Mouse (Mus musculus) thymus, postnatal 10 days (tissue): Measurements from ENCODE around the gene Dtnb.

ENCODE experiments used
- DNase-seq, 2 experiments: peaks; one replicate each; pipeline ENCODE4 v3.0.0; 2021; ENCODE audit warnings: low spot score in 2 of 2

The Dtnb gene

GRCm38 (mm10) chr12:3732623-3733265 is 160.6 kb downstream of the Dtnb start:
- DNase-seq: no peak

DNA sequence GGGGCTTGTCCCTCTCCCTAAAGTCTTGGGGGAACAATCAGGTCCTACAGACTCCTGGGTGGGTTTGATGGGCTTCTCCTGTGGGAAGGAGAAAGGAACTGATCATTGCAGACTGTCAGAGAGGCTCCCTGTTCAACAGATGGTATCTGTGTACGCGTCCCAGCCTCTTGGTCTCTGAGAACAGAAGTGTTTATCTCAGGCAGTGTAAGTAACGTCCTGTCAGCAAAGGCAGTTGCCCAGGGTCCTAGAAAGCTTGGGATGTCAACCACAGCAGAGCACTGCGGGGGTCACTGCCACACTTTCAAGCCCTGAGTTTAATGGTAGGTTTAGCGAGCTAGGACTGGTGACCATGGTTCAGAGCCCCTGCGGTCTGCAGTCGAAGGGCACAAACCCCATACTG is 161.1 kb downstream of the Dtnb start:
- DNase-seq: no peak

DNA sequence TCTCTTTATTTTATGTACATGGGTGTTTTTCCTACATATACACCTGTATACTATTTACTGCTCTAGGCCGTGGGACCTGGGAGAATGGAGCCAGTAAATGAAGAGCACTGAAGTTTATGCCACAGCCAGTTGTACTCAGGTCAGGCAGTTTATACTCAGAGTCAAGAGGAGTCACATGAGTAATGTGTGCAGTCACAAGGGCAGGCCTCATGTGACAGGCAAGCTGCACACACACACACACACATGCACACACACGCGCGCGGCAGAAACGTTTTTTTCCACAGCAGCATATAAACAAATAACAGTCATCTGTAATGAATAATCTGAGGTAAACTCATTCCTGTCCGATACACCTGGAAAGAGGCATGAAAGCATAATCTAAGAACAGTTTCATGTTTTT is 164.8 kb downstream of the Dtnb start:
- DNase-seq: no peak

DNA sequence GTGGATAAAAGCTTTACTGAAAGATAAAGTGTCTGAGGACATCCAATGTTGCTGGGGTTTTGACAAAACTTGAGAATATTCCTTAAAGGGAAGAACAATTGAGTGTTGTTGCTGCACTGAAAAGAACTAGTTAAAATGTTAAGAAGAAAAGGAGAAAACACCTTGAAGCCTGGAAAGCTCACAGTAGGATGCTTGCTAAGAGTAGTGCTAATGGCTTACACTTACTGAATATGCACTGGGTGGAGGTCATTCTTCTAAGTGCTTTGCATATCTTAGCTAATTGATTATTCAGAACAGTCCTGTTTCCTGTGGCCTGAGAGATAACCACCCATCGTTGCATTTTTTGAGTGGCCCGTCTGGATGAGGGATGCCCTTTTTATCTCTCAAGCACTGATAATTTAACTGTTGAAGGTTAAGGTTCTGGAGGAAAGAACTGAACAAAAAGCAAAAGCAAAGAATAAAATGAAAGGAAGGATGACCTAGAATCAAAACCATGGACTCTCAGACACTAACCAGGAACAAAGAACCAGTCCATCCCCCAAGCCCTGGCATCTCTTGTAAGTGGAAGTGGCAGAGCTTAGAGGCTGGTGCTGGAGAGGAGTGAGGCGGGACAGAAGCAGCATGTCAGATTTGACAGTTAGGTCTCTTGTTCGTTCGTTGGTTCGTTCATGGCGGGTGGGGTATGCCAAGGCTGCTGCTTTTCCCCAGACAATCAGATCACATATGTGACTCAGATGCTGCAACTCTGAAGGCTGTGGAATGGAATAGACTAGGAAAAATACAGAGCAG is 166.8 kb downstream of the Dtnb start:
- no peak for DNase-seq

- DNase-seq: peak in 1 of 2 experiments; percentile 30
Observed at GRCm38 (mm10) chr12:3739749-3740704, 167.8 kb downstream of the Dtnb start.

- DNase-seq: no peak
Observed at GRCm38 (mm10) chr12:3740705-3741081, 168.5 kb downstream of the Dtnb start.

DNA sequence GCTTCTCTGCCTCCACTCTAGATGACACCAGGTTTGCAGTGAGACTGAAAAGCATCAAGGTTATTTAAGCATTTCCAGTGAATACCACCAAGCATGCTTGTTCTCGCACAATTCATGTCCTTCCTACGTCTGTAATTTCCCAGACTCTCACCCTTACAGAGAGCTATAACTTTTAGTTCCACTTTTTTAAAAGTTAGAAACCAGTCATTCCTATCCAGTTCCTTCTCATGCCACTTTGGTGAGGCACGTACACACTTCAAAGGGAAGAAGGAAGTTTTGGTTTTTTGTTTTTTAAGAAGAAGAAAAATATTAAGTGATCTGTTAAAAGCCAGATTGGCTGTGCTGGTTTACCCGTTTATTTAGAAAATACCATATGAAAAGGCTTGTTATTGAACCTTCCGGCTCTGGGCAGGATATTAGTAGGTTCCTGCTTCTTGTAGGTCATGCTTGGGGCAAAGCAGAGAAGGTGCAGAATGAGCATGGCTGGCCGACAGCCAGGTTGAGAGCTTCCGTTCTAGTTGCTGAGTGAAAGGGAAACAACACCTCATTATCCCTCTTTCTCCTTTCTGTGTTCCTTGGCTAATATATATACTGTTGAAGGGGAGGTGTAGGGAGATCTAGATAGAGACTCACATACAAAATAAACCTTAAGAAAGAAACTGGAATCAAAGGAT is 173.4 kb downstream of the Dtnb start:
- DNase-seq: no peak

GRCm38 (mm10) chr12:3746369-3746768 is 174.2 kb downstream of the Dtnb start:
- no peak for DNase-seq

DNA sequence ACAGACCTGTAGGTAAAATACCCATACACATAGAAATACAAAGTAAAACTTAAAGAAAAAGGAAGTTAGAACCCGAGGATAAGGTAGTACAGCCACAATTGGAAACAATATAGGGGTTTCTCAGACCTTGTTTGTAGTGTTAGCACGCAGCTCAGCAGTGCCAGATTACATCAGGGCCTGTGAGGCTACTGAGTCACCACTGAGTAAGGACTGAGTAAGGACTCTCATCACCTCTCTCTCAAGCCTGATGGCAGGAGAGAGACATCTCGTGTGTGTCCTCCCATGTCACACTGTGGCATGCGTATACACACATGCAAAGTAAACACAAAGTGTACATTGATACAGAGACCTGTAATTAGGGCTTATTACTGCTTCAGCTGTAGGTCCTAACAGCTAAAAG is 175.4 kb downstream of the Dtnb start:
- no peak for DNase-seq

GRCm38 (mm10) chr12:3755522-3755921 is 183.3 kb downstream of the Dtnb start:
- no peak for DNase-seq

GRCm38 (mm10) chr12:3756216-3756615 is 184.0 kb downstream of the Dtnb start:
- DNase-seq: no peak

DNA sequence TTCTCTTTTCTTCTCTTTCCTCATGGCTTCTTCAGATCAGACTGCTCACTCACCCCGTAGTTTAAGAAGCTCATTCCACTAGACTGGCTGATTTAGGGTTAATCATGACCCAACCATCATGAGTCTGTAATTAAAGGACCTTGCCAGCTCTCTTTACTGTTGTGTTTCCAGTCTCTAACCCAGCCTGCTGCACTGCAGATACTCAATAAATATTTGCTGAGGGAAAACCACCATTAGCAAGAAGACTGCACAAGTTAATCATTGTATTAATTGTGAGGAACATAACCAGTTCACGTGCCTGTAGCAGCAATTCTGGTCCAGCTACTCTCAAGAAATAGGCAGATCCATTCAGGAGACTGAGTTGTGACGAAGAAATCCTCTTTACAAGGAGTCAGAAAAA is 185.9 kb downstream of the Dtnb start:
- DNase-seq: no peak

GRCm38 (mm10) chr12:3759419-3759818 is 187.2 kb downstream of the Dtnb start:
- peak in 1 of 2 experiments; percentile 29 for DNase-seq

- DNase-seq: no peak
Observed at GRCm38 (mm10) chr12:3760876-3761590, 188.9 kb downstream of the Dtnb start.

DNA sequence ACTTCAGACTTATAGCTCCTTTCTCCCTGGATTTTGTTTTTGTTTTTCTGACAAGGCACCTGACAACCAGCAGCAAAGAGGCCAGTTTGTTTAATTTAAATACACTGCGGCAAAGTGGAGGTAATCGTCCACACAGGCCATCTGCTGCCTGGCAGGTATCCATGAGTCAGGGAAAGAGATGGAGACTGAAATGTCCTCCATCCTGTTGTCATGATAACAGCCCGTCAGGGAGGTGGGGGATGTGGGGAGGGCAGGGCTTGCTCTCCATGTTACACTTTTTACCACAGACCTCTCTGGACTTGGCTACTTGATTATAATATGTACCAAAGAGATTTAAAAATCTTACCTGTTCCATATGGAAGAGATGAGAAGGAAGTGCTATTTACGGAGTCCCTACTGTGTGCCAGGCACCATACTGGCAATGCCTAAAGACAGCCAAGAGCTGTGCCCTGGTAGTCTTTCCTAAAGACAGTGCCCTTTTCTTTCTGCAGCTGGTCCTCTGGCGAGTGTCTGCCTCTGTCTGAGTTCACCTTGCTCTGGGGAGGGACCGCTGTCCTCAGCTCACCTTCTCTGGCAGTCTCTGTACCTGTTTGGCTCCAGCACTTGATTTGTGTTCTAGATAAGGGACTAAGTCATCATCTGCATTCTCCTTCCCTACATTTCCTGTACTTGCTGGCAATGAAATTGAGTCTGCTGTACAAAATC is 189.6 kb downstream of the Dtnb start:
- no peak for DNase-seq

DNA sequence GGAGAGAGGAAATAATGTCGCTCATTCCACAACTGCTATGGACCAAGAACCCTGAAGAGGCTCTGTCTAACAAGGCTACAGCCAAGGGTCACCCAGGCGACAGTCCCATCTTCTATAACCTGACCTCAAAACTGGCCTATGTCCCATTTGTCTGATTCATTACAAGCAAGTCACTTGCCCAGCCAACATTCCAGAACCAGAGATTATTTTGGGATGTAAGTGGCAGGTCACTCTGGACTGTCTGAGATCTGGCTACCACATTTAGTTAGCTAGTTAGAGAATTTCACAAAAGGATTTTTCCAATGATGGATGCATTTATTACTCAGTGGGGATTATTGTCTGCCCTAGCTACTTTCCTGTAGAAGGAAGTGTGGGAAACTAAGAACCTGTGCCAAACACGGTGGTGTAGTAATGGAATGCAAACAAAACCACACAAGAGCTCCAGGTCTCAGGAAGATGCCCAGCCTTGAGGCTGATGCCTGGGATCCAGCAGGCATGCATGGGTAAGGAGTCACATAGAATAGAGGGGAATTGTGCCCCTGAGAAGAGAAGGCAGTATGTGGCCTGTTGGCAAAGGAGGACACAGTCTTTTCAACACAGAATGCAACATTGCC is 192.1 kb downstream of the Dtnb start:
- no peak for DNase-seq

- DNase-seq: no peak
Observed at GRCm38 (mm10) chr12:3767360-3767759, 195.2 kb downstream of the Dtnb start.

- no peak for DNase-seq
Observed at GRCm38 (mm10) chr12:3768391-3768790, 196.2 kb downstream of the Dtnb start.

DNA sequence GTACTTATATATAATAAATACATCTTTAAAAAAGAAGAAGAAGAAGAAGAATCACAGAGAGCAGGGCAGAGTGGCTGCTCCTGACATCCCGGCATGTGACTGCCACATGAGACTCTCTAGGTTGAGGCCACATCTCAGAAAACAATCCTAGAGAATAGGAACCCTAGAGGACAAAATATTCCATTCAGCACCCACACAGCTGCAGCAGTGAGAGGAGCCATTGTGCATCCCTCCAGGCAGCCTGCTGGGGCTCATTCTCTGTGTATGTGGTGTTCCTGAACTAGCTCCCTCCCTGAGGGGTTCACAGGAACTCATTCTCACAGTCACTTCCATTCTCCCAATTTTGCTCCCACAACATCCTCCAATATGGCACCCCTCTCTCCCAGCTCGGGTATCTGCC is 198.4 kb downstream of the Dtnb start:
- no peak for DNase-seq

DNA sequence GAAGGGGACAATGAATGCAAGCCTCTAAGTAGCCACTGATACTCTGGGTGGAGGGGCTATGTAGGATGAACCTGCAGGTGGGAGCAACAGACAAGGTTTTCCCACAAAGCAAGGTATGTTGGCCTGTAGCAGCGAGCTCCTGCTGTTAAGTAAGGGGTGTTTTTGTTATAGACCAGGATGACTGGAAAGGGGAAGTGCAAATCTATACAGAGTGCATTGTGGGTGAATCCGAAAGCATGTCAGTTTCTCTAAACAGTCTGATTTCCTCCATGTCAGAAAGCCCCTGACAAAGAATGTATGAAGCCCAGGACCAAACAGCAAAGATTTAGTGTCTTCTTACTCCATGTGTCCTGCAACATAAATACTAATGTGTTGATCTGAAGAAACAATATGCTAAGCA is 198.9 kb downstream of the Dtnb start:
- no peak for DNase-seq
